Mouse (Mus musculus): Measurements from ENCODE around the gene Rasgrf2. TPM values are rescaled to one million over a fixed set of nuclear protein-coding genes. Genes with fewer than 3 reads are reported as not detected.

The Rasgrf2 gene
- polyA plus RNA-seq, 1 experiment from 2014 or later: 11.8 TPM

DNA sequence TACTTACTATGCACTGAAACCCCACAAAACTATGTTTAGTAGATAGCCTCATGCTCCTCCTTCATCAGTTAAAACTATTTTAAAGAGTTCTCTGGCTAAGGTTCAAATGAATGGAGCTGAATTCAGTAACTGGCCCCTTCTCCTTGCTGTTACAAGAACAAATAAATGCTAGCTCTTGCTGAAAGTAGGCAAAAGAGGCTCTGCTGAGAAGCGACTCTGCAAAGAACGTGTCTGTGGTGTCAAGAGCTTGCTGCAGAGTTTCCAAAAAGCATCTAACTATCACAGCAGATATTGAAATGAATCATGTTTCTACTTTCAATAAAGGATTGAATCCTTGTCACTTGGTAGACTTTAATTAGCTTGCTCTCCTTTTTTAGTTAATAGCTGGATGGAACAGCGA lies 106.3 kb downstream of the Rasgrf2 start:
- H3K9me3 ChIP-seq (ENCODE audit: control insufficient read depth, low read length): no peaks in the 10 kb centered on the region
- H3K4me1 ChIP-seq (ENCODE audit: control insufficient read depth, insufficient read depth, low read depth, low read length): no peaks in the 10 kb centered on the region
- H3K27ac ChIP-seq (ENCODE audit: low read depth, low read length): no peak overlapping the region
- no peak overlapping the region for H3K4me2 ChIP-seq (ENCODE audit: low read length)
- 94% methylated on average over 3 of the region's 3 CpGs for WGBS
- H3K4me3 ChIP-seq (ENCODE audit: low read length): no peak overlapping the region
- H3K36me3 ChIP-seq (ENCODE audit: control insufficient read depth, insufficient read depth, low read length): no peaks in the 10 kb centered on the region
- no peak overlapping the region for H3K9ac ChIP-seq (ENCODE audit: low read depth, low read length)
- ATAC-seq: no peak
- H3K27me3 ChIP-seq (replicated peaks; ENCODE audit: control insufficient read depth, insufficient read depth, low read length): no peaks in the 10 kb centered on the region

DNA sequence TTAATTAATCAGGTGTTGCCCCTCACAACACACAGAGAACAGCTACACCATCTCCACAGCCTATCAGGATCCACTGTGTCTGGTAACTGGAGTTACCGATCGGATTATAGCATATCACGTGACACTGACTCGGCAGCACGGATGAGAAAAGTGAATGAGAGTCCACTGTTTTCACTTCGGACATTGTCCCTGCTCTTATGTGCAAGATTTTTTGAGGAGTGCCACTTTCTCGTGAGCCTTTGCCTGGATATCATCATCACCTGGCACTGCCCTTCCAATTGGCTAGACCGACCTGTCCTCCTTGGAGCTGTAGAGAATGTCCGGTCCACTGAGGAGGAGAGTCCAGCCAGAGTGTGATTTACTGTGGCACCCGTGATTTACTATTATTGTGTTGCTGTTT lies 109.3 kb downstream of the Rasgrf2 start:
- H3K4me3 ChIP-seq (ENCODE audit: low read length): no peak overlapping the region
- no peaks in the 10 kb centered on the region for H3K36me3 ChIP-seq (ENCODE audit: control insufficient read depth, insufficient read depth, low read length)
- ATAC-seq: no peak
- H3K27ac ChIP-seq (ENCODE audit: low read depth, low read length): no peak overlapping the region
- no peaks in the 10 kb centered on the region for H3K9me3 ChIP-seq (ENCODE audit: control insufficient read depth, low read length)
- no peaks in the 10 kb centered on the region for H3K4me1 ChIP-seq (ENCODE audit: control insufficient read depth, insufficient read depth, low read depth, low read length)
- no peak overlapping the region for H3K9ac ChIP-seq (ENCODE audit: low read depth, low read length)
- WGBS: 94% methylated on average over 10 of the region's 10 CpGs
- H3K27me3 ChIP-seq (replicated peaks; ENCODE audit: control insufficient read depth, insufficient read depth, low read length): no peaks in the 10 kb centered on the region
- H3K4me2 ChIP-seq (ENCODE audit: low read length): no peak overlapping the region

DNA sequence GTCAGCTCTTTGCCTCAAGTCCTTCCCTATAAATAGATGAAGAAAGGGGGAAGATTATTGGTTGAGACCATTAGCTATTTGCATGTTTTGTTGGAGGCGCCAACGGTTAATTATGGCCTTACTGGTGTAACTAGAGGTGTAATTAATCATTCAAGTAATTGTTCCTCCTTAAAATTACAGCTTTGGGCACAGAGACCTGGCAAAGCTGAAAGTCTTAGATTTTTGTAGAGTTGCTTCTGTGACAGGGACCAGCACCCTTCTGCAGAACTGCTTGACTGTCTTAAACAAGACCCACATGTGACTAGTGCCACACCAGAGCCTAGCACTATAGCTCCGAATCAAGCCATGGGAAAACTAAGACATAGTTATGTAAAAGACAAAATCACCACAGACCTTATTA lies 134.5 kb downstream of the Rasgrf2 start:
- Histone ChIP-seq H3K36me3 (ENCODE audit: control insufficient read depth, insufficient read depth, low read length) (no peaks in the 10 kb centered on the region), H3K4me2 (ENCODE audit: low read length) (no peak overlapping the region), H3K4me3 (ENCODE audit: low read length) (no peak overlapping the region), H3K27me3 (replicated peaks; ENCODE audit: control insufficient read depth, insufficient read depth, low read length) (no peaks in the 10 kb centered on the region), H3K9ac (ENCODE audit: low read depth, low read length) (no peak overlapping the region), H3K9me3 (ENCODE audit: control insufficient read depth, low read length) (no peaks in the 10 kb centered on the region), H3K27ac (ENCODE audit: low read depth, low read length) (no peak overlapping the region), H3K4me1 (ENCODE audit: control insufficient read depth, insufficient read depth, low read depth, low read length) (no peaks in the 10 kb centered on the region)
- no peak for ATAC-seq
- WGBS: 75% methylated on average over 3 of the region's 3 CpGs

DNA sequence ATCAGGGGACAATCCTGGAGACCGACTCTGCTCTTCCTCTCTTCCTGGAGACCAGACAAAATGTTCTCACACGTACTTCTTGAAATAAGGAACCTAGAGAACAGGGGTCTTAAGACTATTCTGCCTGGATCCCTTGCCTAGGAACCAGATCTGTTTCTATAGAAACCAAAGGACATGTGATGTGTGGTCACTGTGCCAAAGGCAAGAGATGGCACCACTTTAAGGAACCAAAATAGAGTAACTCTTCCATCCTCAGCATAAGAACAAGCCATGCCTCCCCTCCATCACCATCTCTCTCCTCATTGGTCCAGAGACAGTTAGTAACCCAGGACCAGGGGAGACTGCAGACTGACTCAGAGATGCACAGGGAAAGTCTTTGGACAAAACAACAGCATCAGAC lies 140.0 kb downstream of the Rasgrf2 start:
- H3K27me3 ChIP-seq (replicated peaks; ENCODE audit: control insufficient read depth, insufficient read depth, low read length): no peaks in the 10 kb centered on the region
- no peak overlapping the region for H3K4me3 ChIP-seq (ENCODE audit: low read length)
- H3K36me3 ChIP-seq (ENCODE audit: control insufficient read depth, insufficient read depth, low read length): no peaks in the 10 kb centered on the region
- H3K27ac ChIP-seq (ENCODE audit: low read depth, low read length): no peak overlapping the region
- H3K4me1 ChIP-seq (ENCODE audit: control insufficient read depth, insufficient read depth, low read depth, low read length): no peaks in the 10 kb centered on the region
- H3K9me3 ChIP-seq (ENCODE audit: control insufficient read depth, low read length): no peaks in the 10 kb centered on the region
- 85% methylated on average over 2 of the region's 2 CpGs for WGBS
- no peak overlapping the region for H3K4me2 ChIP-seq (ENCODE audit: low read length)
- no peak overlapping the region for H3K9ac ChIP-seq (ENCODE audit: low read depth, low read length)
- no peak for ATAC-seq

DNA sequence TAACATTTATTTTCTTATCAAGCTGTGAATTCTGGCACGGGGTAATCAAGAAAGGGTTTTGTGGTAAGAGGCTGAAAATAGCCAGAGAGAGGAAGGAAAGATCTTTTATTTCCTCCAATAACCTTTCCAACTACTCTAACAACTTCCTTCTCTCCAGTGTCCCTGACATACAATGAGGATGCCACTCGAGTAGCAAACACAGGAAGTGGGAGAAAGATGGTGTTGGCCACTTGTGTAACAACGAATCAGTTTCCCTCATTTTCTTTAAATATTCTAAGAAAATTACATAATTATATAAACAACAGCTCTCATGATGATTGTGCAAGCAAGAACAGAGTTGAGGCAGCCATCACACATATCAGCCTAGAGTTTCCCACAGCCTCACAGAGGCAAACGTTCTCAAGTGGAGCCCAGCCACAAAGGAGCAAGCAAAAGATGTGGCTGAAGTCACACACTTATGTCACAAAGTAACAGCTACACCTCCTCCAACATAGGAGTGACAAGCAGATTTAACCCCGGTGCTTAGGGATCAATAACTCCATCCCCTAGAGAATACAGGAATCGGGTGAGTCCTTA lies 140.7 kb downstream of the Rasgrf2 start:
- no peaks in the 10 kb centered on the region for H3K9me3 ChIP-seq (ENCODE audit: control insufficient read depth, low read length)
- no peaks in the 10 kb centered on the region; the same call in none of the 2 replicates for H3K4me1 ChIP-seq (ENCODE audit: control insufficient read depth, insufficient read depth, low read depth, low read length)
- H3K36me3 ChIP-seq (ENCODE audit: control insufficient read depth, insufficient read depth, low read length): no peaks in the 10 kb centered on the region
- 78% methylated on average over 6 of the region's 6 CpGs for WGBS
- ATAC-seq: no peak
- no peak overlapping the region for H3K27ac ChIP-seq (ENCODE audit: low read depth, low read length)
- H3K4me3 ChIP-seq (ENCODE audit: low read length): no peak overlapping the region
- no peak overlapping the region for H3K4me2 ChIP-seq (ENCODE audit: low read length)
- no peaks in the 10 kb centered on the region for H3K27me3 ChIP-seq (replicated peaks; ENCODE audit: control insufficient read depth, insufficient read depth, low read length)
- no peak overlapping the region for H3K9ac ChIP-seq (ENCODE audit: low read depth, low read length)

DNA sequence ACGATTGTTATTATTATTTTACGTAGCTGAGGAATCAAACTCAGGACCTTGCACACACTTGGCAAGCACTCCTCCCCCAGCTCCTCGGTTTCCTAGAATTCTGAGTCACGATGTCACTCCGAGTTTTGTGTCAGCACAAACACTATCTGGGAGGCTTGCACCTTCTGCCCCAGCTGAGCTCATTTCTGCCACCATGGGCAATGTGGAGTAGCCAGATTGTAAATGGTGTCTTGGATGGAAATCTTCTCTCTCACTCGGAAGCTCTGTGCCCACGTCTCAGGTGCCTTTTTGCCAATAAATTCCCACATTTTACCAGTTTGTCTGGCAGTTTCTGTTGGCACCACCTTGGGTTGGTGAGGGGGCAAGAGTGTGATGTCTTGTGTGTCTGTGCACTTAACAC lies 143.1 kb downstream of the Rasgrf2 start:
- Histone ChIP-seq H3K4me1 (ENCODE audit: control insufficient read depth, insufficient read depth, low read depth, low read length) (no peaks in the 10 kb centered on the region; the same call in none of the 2 replicates), H3K36me3 (ENCODE audit: control insufficient read depth, insufficient read depth, low read length) (no peaks in the 10 kb centered on the region), H3K27ac (ENCODE audit: low read depth, low read length) (no peak overlapping the region), H3K4me2 (ENCODE audit: low read length) (no peak overlapping the region), H3K4me3 (ENCODE audit: low read length) (no peak overlapping the region), H3K9me3 (ENCODE audit: control insufficient read depth, low read length) (no peaks in the 10 kb centered on the region), H3K9ac (ENCODE audit: low read depth, low read length) (no peak overlapping the region), H3K27me3 (replicated peaks; ENCODE audit: control insufficient read depth, insufficient read depth, low read length) (no peaks in the 10 kb centered on the region)
- 94% methylated on average over 7 of the region's 7 CpGs for WGBS
- ATAC-seq: no peak

DNA sequence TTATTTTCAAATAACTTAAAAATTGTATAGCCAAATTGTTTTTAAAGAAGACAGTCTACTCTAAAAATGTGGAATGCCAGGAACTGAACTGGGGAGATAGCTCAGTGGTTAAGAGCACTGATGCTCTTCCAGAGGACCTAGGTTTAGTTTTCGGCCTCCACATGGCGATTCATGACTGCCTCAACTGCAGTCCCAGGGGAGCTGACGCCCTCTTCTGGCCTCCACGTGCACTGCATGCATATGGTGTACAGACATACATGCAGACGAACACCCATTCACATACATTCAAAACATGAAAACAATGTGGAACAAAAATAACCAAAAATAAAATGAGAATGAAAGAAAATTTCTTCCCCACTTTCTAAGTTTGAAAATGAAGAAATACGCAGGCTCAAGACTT lies 144.5 kb downstream of the Rasgrf2 start:
- Histone ChIP-seq H3K36me3 (ENCODE audit: control insufficient read depth, insufficient read depth, low read length) (no peaks in the 10 kb centered on the region), H3K9me3 (ENCODE audit: control insufficient read depth, low read length) (no peaks in the 10 kb centered on the region), H3K27me3 (replicated peaks; ENCODE audit: control insufficient read depth, insufficient read depth, low read length) (no peaks in the 10 kb centered on the region), H3K4me3 (ENCODE audit: low read length) (no peak overlapping the region), H3K4me1 (ENCODE audit: control insufficient read depth, insufficient read depth, low read depth, low read length) (no peaks in the 10 kb centered on the region; the same call in none of the 2 replicates), H3K4me2 (ENCODE audit: low read length) (no peak overlapping the region), H3K9ac (ENCODE audit: low read depth, low read length) (no peak overlapping the region), H3K27ac (ENCODE audit: low read depth, low read length) (no peak overlapping the region)
- WGBS: 86% methylated on average over 6 of the region's 6 CpGs
- ATAC-seq: no peak

DNA sequence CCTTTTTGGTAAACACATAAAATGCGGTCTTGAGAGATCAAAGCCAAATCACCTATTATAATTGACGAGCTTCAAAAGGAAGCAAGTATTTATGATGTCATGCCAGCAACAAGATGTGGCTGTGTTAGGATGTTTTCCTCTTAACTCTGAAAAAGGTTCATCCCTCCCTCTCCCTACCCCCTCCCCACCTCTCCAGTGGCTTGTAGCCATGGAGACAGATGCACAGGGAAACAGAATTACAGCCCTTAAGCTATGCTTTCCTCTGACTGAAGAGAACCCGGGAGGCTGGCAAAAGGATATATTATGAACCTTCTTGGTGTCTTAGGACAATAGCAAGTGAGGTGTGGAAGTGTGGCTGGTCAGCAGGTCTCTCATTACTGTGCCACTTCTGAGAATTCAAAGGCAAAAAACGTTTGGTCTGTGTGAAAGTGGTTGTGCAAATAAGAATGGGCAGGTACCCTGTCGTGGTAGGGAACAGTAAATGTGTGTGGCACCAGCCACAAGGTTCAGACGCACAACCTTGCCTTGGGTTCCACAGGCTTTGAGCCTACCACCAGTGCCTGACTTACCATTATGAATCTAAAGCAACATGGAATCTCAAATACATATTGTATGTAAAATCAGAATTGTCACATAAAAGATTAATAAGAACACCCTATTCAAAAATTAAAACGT lies 145.4 kb downstream of the Rasgrf2 start:
- H3K36me3 ChIP-seq (ENCODE audit: control insufficient read depth, insufficient read depth, low read length): no peaks in the 10 kb centered on the region
- ATAC-seq: peak; percentile 87
- no peak overlapping the region for H3K4me3 ChIP-seq (ENCODE audit: low read length)
- WGBS: 51% methylated on average over 7 of the region's 7 CpGs
- no peak overlapping the region for H3K4me2 ChIP-seq (ENCODE audit: low read length)
- no peak overlapping the region for H3K27ac ChIP-seq (ENCODE audit: low read depth, low read length)
- no peaks in the 10 kb centered on the region; the same call in none of the 2 replicates for H3K4me1 ChIP-seq (ENCODE audit: control insufficient read depth, insufficient read depth, low read depth, low read length)
- no peaks in the 10 kb centered on the region for H3K27me3 ChIP-seq (replicated peaks; ENCODE audit: control insufficient read depth, insufficient read depth, low read length)
- H3K9me3 ChIP-seq (ENCODE audit: control insufficient read depth, low read length): no peaks in the 10 kb centered on the region
- H3K9ac ChIP-seq (ENCODE audit: low read depth, low read length): no peak overlapping the region

DNA sequence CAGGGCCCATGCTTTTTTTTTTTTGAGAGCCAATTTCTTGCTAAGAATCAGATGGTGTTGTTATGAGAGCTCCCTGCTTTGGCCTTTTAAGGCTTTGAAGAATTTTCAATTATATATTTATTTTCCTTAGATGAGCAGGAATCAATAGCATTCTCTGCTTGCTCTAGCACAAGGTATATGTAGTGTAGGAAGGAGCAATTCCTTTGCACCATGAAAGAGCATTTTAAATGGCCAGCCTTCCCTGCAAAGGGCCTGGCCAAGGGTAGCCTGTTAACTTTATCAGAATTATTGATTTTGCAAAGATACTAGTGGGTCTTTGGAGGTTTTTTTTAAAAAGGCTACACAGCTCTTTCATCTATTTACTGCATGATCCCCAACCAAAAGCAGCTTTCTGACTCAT lies 146.4 kb downstream of the Rasgrf2 start:
- Histone ChIP-seq H3K27me3 (replicated peaks; ENCODE audit: control insufficient read depth, insufficient read depth, low read length) (no peaks in the 10 kb centered on the region), H3K4me3 (ENCODE audit: low read length) (no peak overlapping the region), H3K27ac (ENCODE audit: low read depth, low read length) (no peak overlapping the region), H3K9me3 (ENCODE audit: control insufficient read depth, low read length) (no peaks in the 10 kb centered on the region), H3K9ac (ENCODE audit: low read depth, low read length) (no peak overlapping the region), H3K4me1 (ENCODE audit: control insufficient read depth, insufficient read depth, low read depth, low read length) (no peaks in the 10 kb centered on the region; the same call in none of the 2 replicates), H3K4me2 (ENCODE audit: low read length) (no peak overlapping the region), H3K36me3 (ENCODE audit: control insufficient read depth, insufficient read depth, low read length) (no peaks in the 10 kb centered on the region)
- ATAC-seq: no peak
